Mouse (Mus musculus): ENCODE measurements around the gene Cstf2t. TPM values are rescaled to one million over a fixed set of nuclear protein-coding genes. Genes with fewer than 3 reads are reported as not detected.

Cstf2t gene
- total and polyA plus RNA-seq, 3 experiments, result 22.8 to 44.5 (median 23.7) TPM

DNA sequence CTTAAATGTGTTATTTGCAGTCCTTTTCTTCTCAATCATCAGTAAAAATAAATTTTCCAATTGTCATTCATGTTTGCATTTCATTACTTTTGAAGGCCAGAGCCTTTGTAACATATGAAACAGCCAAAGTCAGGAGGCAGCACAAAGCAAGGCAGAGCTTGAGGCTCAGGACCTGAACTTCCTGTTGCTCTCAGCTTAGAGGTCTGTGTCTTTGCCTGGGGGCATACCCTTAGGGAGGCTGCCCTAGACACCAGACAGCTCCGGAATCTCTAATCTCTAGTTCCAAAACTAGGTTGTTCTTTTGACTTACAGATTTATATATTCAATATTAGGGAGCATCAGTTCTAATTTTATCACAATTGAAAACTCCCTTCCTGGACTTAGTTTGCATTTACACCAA lies 17.9 kb upstream of the Cstf2t start:
- TF ChIP-seq IRF4 (IDR thresholded peaks at IDR 0.05; ENCODE audit: low read depth, low read length) (no peak), KAT2A (IDR thresholded peaks at IDR 0.05; ENCODE audit: insufficient replicate concordance, low read length) (no peak), MAFK (IDR thresholded peaks at IDR 0.05; ENCODE audit: insufficient replicate concordance, low read length) (no peak), POLR2A (IDR thresholded peaks at IDR 0.05; ENCODE audit: low read depth, low read length) (no peak), SMC3 (IDR thresholded peaks at IDR 0.05; ENCODE audit: low read depth, low read length) (no peak), ZMIZ1 (IDR thresholded peaks at IDR 0.05; ENCODE audit: low read depth, low read length) (no peak)
- no peak overlapping the region for H3K4me3 ChIP-seq (replicated peaks in 1 of 3; ENCODE audit: low read depth in 2 of 3, low read length in 2 of 3, poor library complexity in 1 of 3)
- H3K4me1 ChIP-seq (ENCODE audit: control insufficient read depth in 1 of 2, insufficient read depth in 2 of 2), result no peaks in the 10 kb centered on the region
- no peak for DNase-seq (ENCODE audit: extremely low read depth)
- in situ Hi-C loops (cut with MboI; ENCODE audit: low pct_ligation_motif_present, low pct_unique_long_range_greater_than_20kb, low sequenced_read_pairs), result no loop called here
- no peak overlapping the region for H3K4me2 ChIP-seq (ENCODE audit: insufficient read depth, low read depth, poor library complexity, severe bottlenecking)
- no peak overlapping the region for H3K9ac ChIP-seq (ENCODE audit: insufficient read depth, low read depth)
- no peaks in the 10 kb centered on the region for H3K27me3 ChIP-seq (replicated peaks)
- H3K79me2 ChIP-seq (replicated peaks; ENCODE audit: control insufficient read depth, extremely low read depth, insufficient read depth, poor library complexity, severe bottlenecking), result no peaks in the 10 kb centered on the region
- no peaks in the 10 kb centered on the region for H3K36me3 ChIP-seq (replicated peaks in 1 of 2; ENCODE audit: control insufficient read depth in 1 of 2, insufficient read depth in 1 of 2, low read length in 1 of 2)
- dilution Hi-C loops (cut with MboI; ENCODE audit: extremely low pct_ligation_motif_present, extremely low pct_unique_long_range_greater_than_20kb, low sequenced_read_pairs), result no loop called here
- H3K9me3 ChIP-seq (replicated peaks; ENCODE audit: low read length), result no peaks in the 10 kb centered on the region
- H3K27ac ChIP-seq (ENCODE audit: insufficient read depth, low read depth), result no peak overlapping the region

DNA sequence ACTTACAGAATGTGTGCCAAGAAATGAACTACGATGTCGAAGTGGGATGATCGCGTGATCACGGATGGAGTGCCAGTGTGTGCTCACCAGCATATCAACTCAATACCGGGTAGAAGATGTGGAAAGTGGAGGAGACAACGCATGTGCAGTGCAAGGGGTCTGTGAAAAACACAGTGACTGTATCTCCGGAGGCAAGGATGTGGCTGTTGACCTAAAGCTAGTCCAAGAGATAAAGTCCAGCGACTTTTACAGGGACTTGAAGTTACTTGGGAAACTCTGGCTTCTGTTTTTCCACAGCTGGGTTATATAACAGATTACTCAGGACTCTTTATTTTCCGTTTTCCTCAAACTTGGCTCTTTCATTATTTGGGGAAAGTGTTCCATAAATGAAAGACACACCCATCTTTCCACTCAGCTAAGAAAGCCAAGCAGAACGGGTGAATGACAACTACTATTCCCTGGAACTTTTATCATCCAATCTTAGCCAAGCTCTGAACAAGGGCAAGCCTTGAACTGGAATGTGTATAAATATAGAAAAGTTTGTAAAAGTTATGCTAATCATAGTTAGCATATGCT lies 17.3 kb upstream of the Cstf2t start:
- dilution Hi-C loops (cut with MboI; ENCODE audit: extremely low pct_ligation_motif_present, extremely low pct_unique_long_range_greater_than_20kb, low sequenced_read_pairs), result no loop called here

DNA sequence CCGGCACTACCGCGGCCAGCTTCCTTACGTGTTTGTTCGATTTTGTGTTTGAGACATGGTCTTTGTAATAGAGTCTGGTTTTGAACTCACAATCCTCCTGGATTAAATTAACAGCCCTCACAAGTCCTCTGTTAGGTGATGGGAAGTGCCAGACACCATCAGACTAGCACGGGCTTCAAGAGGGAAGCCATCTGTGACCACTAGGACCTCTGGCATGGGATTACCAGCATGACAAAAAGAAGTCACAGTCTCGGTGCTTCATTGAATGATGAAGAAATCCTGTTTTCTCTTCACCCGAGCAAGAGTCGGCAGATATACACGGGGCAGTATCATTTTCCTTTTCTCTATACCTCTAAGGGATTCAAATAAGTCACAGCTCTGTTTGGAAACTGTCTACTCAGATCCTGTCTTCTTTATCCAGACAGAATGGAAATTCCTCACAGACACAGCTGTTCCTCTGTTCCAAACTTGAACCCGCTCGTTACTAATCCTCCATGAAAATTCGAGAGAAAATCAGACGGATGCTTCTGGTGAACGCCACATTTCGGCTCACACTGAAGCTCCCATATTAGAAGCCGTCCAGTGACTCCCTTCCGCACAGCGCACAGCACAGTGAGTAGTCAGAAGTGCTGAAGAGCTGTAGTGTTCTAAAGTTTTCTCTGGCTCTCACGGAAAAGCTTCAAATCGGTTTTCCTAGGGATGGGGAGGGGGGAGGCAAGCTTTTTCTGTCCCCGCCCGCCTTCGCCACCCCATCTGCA lies 8.5 kb upstream of the Cstf2t start:
- no peak overlapping the region for H3K27ac ChIP-seq (ENCODE audit: insufficient read depth, low read depth)
- dilution Hi-C loops (cut with MboI; ENCODE audit: extremely low pct_ligation_motif_present, extremely low pct_unique_long_range_greater_than_20kb, low sequenced_read_pairs), result no loop called here

More for the DNA sequence above, 17.3 kb upstream of the Cstf2t start:
- Histone ChIP-seq H3K36me3 (replicated peaks in 1 of 2; ENCODE audit: control insufficient read depth in 1 of 2, insufficient read depth in 1 of 2, low read length in 1 of 2) (no peaks in the 10 kb centered on the region), H3K4me3 (replicated peaks in 1 of 3; ENCODE audit: low read depth in 2 of 3, low read length in 2 of 3, poor library complexity in 1 of 3) (no peak overlapping the region), H3K27ac (ENCODE audit: insufficient read depth, low read depth) (no peak overlapping the region), H3K9ac (ENCODE audit: insufficient read depth, low read depth) (no peak overlapping the region), H3K4me2 (ENCODE audit: insufficient read depth, low read depth, poor library complexity, severe bottlenecking) (no peak overlapping the region), H3K79me2 (replicated peaks; ENCODE audit: control insufficient read depth, extremely low read depth, insufficient read depth, poor library complexity, severe bottlenecking) (no peaks in the 10 kb centered on the region), H3K4me1 (ENCODE audit: control insufficient read depth in 1 of 2, insufficient read depth in 2 of 2) (no peaks in the 10 kb centered on the region), H3K27me3 (replicated peaks) (no peaks in the 10 kb centered on the region), H3K9me3 (replicated peaks; ENCODE audit: low read length) (no peaks in the 10 kb centered on the region)
- in situ Hi-C loops (cut with MboI; ENCODE audit: low pct_ligation_motif_present, low pct_unique_long_range_greater_than_20kb, low sequenced_read_pairs), result no loop called here
- no peak for DNase-seq (ENCODE audit: extremely low read depth)
- no peak for TF ChIP-seq ZKSCAN1 (IDR thresholded peaks at IDR 0.05; ENCODE audit: borderline replicate concordance, low read depth, low read length)
- no peak for TF ChIP-seq E2F4 (IDR thresholded peaks at IDR 0.05; ENCODE audit: insufficient replicate concordance, low read depth, low read length)

More for the DNA sequence above, 8.5 kb upstream of the Cstf2t start:
- Histone ChIP-seq H3K79me2 (replicated peaks; ENCODE audit: control insufficient read depth, extremely low read depth, insufficient read depth, poor library complexity, severe bottlenecking) (no peaks in the 10 kb centered on the region), H3K9ac (ENCODE audit: insufficient read depth, low read depth) (no peak overlapping the region), H3K4me3 (replicated peaks in 1 of 3; ENCODE audit: low read depth in 2 of 3, low read length in 2 of 3, poor library complexity in 1 of 3) (no peak overlapping the region), H3K4me1 (ENCODE audit: control insufficient read depth in 1 of 2, insufficient read depth in 2 of 2) (no peaks in the 10 kb centered on the region), H3K9me3 (replicated peaks; ENCODE audit: low read length) (no peaks in the 10 kb centered on the region), H3K4me2 (ENCODE audit: insufficient read depth, low read depth, poor library complexity, severe bottlenecking) (no peak overlapping the region), H3K36me3 (replicated peaks in 1 of 2; ENCODE audit: control insufficient read depth in 1 of 2, insufficient read depth in 1 of 2, low read length in 1 of 2) (no peaks in the 10 kb centered on the region), H3K27me3 (replicated peaks) (no peaks in the 10 kb centered on the region)
- in situ Hi-C loops (cut with MboI; ENCODE audit: low pct_ligation_motif_present, low pct_unique_long_range_greater_than_20kb, low sequenced_read_pairs), result no loop called here
- TF ChIP-seq IRF4 (IDR thresholded peaks at IDR 0.05; ENCODE audit: low read depth, low read length) (no peak), MYC (IDR thresholded peaks at IDR 0.05; ENCODE audit: low read depth, low read length) (no peak), NRF1 (IDR thresholded peaks at IDR 0.05; ENCODE audit: low read depth, low read length) (no peak), MAX (IDR thresholded peaks at IDR 0.05; ENCODE audit: low read length) (no peak), EP300 (IDR thresholded peaks at IDR 0.05; ENCODE audit: low read length) (no peak), PAX5 (IDR thresholded peaks at IDR 0.05; ENCODE audit: low read length) (no peak), GABPA (IDR thresholded peaks at IDR 0.05; ENCODE audit: insufficient replicate concordance, low read depth, low read length) (no peak), POLR2A (IDR thresholded peaks at IDR 0.05; ENCODE audit: low read depth, low read length) (no peak)
- no peak for DNase-seq (ENCODE audit: extremely low read depth)

Measured in CH12.LX (cell line).